Mouse (Mus musculus) cerebral cortex, adult 2 months (tissue): ENCODE results near the gene Pofut2.

Experiments used
- WGBS: fragments of 180-500 bp; shearing (Covaris S2); methylation state at CpG from one replicate; pipeline ENCODE4 v1.1.7; 2018; 5-methylcytosine and 5-hydroxymethylcytosine counted together

The Pofut2 gene

DNA sequence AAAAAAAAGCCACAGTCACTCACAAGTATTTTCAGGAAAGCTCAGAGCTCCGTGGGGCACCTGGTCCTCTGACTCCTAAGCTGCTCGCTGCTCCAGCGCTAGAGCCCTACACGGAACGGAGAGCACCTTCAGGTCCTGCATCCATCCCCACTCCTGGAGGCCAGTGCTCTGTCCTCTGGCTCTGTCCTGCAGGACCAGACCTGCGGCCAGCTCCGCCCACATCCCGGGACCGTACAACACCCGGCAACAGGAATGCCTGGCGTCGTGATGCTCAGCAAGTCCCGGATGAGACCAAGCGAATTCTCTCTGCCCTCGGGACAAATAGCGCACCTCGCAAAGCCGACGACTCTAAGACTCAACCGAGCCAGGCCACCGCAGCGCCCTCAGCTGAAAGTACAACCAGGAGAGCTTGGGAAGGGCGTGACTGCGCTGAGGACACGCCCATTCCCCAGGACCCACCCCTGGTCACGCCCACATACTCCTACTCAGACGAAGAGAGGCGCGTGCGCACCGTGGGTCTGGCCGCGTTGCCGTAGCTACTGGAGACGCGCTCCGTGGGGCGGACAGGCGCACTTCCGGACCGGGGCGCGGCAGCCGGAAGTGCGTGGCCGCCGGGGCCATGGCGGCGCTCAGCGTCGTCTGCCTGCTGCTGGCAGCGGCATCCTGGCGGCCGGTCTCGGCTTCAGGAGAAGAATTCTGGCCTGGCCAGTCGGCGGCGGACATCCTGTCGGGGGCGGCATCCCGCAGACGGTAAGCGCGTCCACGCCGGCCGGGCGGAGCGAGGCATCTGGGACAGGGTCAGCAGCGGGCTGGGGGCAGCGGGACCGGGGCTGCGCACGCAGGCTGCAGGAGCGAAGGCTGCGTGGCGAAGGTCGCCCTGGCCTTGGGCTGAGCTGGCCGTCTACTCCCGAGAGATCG lies at the start of gene Pofut2:
Gene Pofut2, plus strand, starts transcription at position 515 of the 918 bp plus-strand sequence.
- WGBS = under 1% methylated on average over 81 of the region's 81 CpGs

DNA sequence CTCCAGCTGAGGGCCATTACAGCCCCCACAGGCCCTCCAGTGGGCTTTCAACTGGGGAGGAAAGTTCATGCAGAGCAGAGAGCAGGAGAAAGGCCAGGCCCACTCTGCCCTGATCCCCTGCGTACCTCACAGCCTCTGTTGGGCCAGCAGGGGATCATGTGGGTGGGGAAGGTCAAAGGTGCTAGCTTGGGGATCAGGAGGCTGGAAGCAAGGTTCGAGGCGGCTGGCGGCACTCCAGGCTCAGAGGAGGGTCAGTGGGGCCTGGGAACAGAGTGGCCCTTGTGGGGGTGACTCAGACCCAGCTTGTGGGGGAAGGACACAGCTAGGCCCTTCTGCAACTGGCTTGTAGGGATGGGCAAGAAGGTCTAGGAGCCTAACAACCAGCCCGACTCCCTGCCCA lies 49.8 kb upstream of the Pofut2 start:
- 83% methylated on average over 5 of the region's 5 CpGs for WGBS

DNA sequence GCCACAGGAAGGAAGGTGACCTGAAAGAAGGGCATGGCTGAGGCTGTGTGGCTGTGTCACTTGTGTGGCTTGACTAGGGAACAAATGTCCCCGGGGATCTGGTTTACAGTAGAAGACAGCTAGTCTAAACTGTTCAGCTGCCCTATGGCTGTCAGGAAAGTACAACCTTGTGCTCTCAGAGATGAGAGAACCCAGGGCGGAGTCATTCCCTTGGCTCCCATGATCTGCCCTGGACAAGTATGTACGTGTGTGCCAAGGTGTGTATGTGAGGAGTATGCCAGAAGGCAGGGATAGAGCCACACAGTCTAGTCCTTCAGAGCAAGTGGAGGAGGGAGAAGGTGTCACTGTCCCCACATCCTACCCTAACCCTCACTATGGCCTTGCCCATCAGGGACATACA lies 48.4 kb upstream of the Pofut2 start:
- WGBS = 91% methylated on average over 3 of the region's 3 CpGs

DNA sequence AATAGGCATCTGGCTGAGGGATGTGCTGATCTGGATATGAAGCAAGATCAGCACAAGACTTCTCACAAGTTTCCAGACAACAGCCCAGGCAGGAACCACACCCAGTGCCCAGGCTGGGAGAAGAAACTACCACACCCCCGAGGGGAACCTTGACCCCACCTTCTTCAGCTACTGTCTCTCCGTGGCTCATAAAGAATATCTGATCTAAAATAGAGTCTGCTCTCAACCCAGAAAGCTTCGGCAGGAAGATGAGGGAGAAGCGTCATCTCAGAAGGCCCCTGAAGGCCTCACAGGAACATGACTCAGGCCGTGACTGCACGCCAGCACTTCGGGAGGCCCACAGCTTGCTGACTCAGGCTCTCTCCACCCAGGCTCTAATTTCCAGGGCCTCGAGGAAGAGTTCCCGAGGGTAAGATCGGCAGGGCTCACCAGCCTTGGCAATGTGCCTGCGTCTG lies 47.9 kb upstream of the Pofut2 start:
- WGBS = 33% methylated on average over 11 of the region's 11 CpGs

DNA sequence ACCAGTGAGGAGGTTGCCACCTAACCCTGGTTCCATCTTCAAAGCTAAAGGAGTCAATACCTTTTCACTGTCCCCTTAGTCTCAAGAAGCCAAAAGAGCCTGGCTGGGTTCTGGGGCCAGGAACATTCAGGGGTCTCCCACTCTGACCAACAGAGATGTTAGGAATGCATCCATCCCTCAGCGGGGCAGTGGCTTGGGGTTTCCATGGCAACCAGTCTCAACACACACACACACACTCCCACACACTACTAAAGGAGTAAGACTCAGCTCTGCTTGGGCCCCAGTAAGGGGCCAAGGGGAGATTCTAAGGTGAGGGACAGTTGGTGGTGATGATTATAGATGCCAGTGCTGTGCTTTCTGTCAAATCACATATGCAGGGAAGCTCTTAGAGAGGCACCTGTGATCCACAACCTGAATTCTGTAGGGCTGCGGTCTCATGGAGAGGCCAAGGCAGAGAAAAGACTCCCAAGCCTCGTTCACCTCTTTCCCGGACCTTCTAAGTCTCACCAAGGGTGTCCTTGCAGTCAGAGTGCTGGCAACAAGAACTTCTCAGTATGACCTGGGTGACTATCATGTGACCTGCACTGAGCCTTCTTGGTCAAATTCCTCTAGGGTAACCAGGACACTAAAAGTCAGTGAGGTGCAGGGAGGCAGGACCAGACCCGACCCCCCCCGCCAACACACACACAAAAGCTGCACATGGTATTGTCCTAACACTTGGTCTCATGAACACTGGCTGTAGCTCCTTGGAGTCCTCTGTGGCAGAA lies 46.5 kb upstream of the Pofut2 start:
- 87% methylated on average over 6 of the region's 6 CpGs for WGBS

DNA sequence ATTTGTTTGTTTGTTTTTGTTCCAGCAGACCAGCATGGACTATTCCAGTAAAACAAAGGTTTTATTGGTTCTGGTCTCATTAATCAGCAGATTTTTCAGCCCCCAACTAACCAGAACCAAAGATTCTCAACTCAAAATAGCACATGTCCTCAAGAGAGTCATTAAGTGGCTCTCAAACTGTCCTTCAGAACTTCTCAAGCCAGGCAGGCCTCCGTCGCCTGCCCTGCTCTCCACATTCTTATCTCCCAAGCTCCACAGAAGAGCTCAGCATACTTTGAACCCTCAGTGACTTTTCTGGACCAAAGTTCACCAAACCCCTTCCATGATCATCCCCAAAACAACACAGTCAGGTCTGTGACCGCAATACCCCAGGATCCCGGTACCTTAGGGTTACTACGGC lies 45.5 kb upstream of the Pofut2 start:
- WGBS = 99% methylated on average over 5 of the region's 5 CpGs

DNA sequence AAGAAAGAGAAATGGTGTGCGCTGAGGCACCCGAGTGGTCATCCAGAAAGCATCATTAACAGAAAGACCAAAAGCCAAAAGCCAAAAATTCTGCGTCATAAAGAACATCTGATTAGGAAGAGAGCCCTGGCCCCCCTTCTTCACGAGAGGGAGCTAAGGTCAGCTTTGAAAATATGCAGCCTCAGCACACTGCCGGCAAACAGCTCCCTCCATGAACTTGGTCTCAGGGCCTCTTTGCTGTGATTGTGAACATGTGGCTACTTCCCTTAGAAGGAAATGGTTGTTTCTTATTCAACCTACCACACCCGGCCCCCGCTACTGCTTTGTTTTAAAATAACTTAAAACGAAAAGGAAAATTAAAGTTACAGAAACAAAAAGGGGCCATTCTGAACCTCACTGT lies 44.4 kb upstream of the Pofut2 start:
- 62% methylated on average over 8 of the region's 8 CpGs for WGBS

DNA sequence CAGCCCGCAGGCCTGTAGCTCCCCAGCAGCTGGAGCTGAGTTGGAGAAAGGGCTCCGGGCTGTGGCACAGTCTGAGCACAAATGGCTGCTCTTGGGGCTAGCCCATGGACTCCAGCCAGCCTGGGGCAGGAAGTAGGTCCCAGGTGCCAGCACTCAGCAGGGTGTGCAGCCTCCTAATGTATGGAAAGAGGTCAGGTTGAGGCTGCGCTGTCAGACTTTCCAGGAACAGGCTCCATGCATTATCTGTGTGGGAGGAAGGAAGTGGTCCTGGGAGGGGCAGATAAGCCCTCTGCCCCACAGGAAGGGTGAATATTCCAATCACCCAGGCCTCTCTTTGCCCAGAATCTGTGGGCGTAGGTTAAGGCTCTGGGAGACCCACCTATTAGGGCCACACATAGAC lies 43.4 kb upstream of the Pofut2 start:
- 68% methylated on average over 4 of the region's 4 CpGs for WGBS

DNA sequence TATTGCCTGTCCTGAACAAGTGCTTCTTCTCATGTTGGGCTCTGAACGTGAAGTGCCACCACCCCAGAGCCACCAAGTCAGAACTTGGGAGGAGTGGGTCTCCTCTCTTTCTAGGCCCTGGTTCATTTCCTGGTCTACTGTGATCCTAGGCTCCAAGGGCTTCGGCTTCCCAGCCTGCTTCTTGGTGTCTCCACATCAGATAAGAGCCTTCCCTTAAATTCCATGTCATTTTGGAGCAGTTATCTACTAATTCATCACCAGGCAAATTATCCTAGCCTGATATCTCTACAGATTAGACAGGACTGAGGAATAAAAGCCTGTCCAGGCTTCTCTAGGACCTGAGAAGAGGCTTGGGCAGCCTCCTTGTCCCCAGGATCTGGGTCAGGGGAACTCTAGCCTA lies 42.7 kb upstream of the Pofut2 start:
- WGBS = 90% methylated on average over 2 of the region's 2 CpGs

DNA sequence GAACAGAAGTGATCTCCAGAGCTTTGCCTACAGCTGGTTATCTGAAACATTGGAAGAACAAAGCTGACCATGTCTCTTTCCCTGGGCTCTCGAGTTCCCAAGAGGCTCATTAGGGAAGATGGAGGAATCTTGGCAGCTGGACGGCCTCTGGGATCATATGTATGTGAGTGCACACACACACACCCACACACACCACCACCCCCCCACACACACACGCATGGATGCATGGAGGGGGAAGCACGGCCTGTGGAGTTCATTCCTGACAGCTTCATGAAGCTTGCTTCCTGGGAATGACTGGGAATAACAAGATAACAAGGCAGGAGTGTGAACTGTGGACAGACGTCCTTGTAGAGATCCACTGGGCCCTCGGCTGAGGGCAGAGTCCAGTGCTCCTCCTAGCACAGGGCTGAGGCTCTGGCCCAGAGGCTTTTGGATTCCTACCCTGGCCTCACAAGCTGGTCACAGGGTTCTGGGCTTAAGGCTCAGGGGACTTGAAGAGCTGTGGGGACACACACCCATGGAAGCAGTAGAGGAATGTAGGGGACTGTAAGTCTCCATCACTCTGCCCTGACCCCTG lies 41.8 kb upstream of the Pofut2 start:
- WGBS = 87% methylated on average over 6 of the region's 6 CpGs

DNA sequence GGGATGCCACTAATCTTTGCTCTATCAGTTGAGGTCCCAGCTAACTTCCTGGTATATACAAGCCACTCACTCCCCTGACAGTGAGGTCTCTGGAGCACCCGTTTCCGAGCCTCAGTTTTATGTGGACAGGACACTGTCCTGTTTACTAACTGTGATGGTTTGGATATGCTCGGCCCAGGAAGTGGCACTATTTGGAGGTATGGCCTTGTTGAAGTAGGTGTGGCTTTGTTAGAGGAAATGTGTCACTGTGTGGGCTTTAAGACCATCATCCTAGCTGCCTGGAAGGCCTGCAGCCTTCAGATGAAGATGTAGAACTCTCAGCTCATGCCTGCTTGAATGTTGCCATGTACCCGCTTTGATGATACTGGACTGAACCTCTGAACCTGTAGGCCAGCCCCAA lies 41.0 kb upstream of the Pofut2 start:
- WGBS = 95% methylated on average over 4 of the region's 4 CpGs

DNA sequence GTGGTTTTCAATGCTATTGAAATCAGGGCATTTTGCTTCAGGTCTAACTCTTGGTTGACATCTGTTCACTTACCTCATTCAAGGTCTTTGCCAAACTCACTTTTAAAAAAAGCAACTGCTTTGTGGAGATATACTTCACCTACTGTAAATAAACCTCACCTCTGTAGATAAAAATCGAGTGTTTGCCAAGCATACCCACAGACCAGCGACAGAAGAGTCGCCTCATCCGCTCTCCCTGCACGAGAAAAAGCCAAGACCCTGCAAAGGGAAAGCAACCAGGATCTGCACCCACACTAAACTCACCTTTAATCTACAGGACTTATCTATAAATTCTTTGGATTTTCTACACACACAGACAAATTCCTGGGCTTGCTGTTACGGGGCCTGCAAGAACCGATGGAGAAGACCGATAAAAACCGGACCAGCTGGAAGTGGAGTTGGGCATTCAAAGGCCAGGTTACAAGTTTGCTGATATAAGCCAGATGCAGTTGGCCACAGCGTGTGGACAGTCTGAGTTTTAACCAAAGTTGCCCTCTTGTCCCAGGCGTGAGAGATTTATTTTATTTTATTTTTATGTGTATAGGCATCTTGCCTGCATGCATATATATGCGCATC lies 39.5 kb upstream of the Pofut2 start:
- 93% methylated on average over 12 of the region's 12 CpGs for WGBS

DNA sequence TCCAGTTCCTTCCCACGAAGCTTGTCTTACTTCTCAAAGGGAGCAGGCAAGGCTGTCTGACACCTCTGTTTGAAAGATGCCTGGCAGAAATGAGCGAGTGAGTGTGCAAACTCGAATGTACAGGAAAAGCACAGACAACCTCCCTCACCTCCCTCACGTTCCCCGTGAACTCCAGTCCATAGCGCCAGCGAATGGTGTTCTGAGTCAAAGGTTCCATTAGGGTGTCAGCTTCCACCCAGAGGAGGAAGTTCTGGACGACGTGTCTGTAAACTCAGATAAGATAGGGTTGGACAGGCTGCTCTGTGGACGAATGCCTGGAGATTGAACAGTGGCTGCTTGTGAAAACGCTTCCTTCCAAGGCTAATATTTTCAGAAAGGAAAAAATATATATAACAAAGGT lies 37.9 kb upstream of the Pofut2 start:
- 61% methylated on average over 11 of the region's 11 CpGs for WGBS

DNA sequence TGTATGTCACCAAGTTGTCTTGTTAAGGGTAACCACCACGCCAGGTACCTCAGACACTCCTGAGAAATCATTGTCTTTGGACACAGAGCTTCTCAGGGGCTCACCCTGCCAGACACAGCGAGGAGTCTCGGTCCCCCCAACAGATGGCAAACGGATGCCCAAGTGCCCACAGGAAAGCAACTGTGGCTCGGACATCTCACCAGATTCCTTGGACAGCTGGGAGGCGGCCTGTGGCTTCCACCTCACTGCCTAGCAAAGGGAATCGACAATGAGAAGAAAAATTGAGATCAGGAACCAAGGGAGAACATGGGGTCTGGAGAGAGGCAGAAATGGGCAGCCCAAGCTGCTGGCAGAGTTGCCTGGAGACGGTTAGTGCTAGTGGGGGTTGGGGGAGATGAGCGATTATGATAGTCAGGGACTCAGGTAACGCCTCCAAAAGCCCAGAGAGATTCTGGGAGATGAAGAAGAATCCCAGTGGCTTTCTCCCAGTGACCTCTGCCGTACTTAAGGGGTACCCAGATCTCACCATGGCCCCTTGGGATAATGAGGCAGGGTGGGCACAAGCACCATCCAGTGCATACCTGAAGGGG lies 36.0 kb upstream of the Pofut2 start:
- WGBS = 92% methylated on average over 11 of the region's 11 CpGs

DNA sequence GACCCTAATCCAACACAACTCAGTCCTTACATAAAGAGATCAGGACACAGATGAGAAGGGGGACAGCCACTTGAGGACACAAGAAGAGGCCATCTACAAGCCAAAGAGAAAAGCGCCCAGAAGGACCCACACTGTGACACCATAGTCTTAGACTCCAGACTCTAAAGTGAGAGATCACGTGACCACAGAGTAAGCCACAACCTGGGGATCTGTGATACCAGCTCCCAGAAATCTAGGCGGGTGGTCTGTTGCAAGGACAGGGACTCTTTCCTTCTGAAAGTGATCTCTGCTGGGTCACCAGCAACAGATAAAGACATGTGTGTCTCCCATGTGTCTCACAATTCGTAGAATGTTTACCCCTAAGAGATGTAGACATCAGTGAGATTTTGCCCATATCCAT lies 34.6 kb upstream of the Pofut2 start:
- WGBS = 89% methylated on average over 4 of the region's 4 CpGs

DNA sequence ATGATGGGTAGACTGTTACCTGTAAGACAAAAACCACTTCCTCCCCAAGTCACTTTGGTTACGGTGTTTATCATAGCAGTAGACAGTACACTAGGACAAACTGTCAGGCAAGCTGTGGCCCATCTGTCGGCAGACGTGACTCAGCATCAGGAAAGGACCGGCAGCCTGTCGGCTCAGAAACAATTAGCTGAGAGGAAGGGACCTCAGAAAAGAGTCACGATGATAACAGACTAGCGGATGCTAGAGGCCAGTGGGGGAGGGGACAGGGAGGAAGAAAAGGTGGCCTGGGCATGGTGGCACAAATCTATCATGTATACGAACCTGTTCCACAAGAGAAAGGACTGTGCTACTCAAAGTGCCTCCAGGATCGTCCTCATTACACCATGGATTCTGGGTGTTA lies 33.6 kb upstream of the Pofut2 start:
- 37% methylated on average over 9 of the region's 9 CpGs for WGBS

DNA sequence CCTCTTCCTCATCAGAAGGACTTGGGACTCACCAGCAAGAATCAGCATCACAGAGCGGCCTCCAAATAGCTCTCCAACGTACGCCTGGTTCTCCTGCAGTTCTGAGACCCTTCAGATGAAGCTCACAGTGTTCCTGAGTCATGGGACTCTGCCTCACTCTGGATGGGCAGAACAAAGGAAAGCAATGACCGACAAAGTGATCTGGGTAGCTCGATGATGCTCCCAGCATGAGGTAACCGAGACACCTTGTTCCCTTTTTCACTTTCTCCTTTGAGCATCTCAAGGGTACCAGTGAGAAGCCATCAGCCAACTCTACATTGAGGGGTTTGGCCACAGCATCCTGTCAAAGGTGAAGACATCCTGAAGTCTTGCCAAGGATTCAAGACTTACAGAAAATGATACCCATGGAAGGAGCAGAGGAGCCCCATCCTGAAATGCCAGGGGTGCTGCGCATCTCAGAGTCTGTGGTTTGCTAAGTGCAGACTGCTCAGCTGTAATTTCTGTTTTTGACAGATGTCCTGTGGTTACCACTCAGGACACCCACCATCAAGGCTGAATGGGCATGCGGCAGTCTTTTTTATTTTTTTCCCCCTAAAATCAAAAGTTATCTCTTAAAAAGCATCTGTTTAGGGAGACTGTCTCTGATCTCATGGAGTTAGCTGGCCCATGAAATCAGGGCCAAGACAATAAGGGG lies 32.9 kb upstream of the Pofut2 start:
- 90% methylated on average over 8 of the region's 8 CpGs for WGBS

DNA sequence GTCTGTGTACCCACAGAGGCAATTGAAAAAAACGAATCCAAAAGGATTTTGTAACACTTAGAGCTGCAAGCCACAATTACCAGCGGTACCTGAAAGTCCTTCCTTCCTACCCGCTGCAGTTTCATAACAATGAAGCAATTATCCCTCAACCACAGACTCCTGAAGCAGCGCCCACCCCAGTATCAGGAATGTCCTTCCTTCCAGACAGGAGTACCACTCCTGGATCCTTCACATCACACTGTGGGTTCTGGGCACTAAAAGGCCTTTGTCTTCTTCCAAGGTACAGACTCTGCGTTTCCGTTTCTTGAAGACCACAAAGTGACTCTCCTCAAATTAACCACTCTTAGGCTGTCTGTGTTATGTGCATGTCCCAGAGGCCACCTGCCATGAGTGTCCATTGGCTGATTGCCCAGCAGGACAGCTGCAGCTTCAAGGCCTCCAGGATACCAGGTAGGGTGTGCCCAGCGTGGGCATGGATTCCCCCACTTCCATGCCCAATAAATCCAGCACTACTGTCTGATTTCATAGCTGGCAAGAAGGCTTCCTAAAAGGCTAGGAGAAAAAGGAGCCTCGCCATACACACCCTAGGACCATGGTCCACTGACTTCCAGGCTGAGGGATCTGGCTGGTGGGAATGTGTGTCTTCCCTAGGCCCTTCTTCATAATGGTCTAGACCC lies 32.2 kb upstream of the Pofut2 start:
- 77% methylated on average over 8 of the region's 8 CpGs for WGBS

DNA sequence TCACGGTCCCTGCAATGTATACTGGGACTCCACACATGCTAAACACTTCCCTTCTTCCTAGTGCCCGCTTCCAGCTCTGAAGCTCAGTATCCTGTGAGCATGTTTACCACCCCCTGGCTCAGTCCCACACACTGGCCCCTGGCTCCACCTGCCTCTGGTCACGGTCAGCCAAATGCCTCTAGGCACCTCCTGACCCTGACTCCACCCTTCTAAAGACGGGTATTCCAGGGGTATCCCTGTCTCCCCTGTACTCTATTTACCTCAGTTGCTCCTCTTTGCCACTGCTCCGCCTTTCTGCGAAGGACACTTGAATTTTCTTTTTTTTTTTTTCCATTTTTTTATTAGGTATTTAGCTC lies 31.7 kb upstream of the Pofut2 start:
- 93% methylated on average over 6 of the region's 6 CpGs for WGBS
